Mouse (Mus musculus) ES-E14 (cell line): Measurements from ENCODE around the gene S1pr5.

ENCODE experiments used
- CHD2 ChIP-seq: IDR thresholded peaks from 2 replicates; pipeline ENCODE4 v1.6.1; 2014; ENCODE audit warnings: mild to moderate bottlenecking, low read depth, low read length, inconsistent platforms
- HCFC1 ChIP-seq: IDR thresholded peaks from 2 replicates; pipeline ENCODE4 v1.6.1; 2012; ENCODE audit warnings: low read length, inconsistent platforms, borderline replicate concordance; ENCODE audit not compliant: insufficient read depth
- MAFK ChIP-seq: IDR thresholded peaks from 2 replicates; pipeline ENCODE4 v1.6.1; 2014; ENCODE audit warnings: mild to moderate bottlenecking, low read depth, low read length, inconsistent platforms; ENCODE audit not compliant: insufficient read depth
- ZNF384 ChIP-seq: IDR thresholded peaks from 2 replicates; pipeline ENCODE4 v1.6.1; 2012; ENCODE audit warnings: low read depth, low read length, inconsistent platforms

GRCm38 (mm10) chr9:21245113-21245487 is 3.1 kb downstream of the S1pr5 start:
- no peak for TF ChIP-seq CHD2
- no peak for TF ChIP-seq HCFC1
- TF ChIP-seq MAFK = no peak
- no peak for TF ChIP-seq ZNF384
